Mouse (Mus musculus) myocyte (in vitro differentiated cells): ENCODE data around the gene Abca1.

Source experiments
- E2F4 ChIP-seq: IDR thresholded peaks from one replicate; pipeline ENCODE4 v1.6.1; 2011; ENCODE audit warnings: mild to moderate bottlenecking, control low read depth, moderate library complexity; ENCODE audit not compliant: insufficient read depth
- MYOG ChIP-seq, 3 experiments: IDR thresholded peaks; one replicate each; pipeline ENCODE4 v1.6.1; 2011; ENCODE audit warnings: control low read depth in 2 of 3, low read depth in 2 of 3, mild to moderate bottlenecking in 2 of 3; ENCODE audit not compliant: insufficient read length in 2 of 3, control insufficient read depth in 1 of 3, insufficient read depth in 1 of 3
- POLR2A ChIP-seq: IDR thresholded peaks from one replicate; pipeline ENCODE4 v1.6.1; 2011; ENCODE audit warnings: low read depth, mild to moderate bottlenecking, control low read depth, moderate library complexity; ENCODE audit not compliant: insufficient read length
- POLR2AphosphoS2 ChIP-seq: IDR thresholded peaks from one replicate; pipeline ENCODE4 v1.6.1; 2011; ENCODE audit warnings: low read depth, control low read depth; ENCODE audit not compliant: insufficient read length
- TCF12 ChIP-seq: IDR thresholded peaks from one replicate; pipeline ENCODE4 v1.6.1; 2011; ENCODE audit warnings: mild to moderate bottlenecking, control low read depth; ENCODE audit not compliant: poor library complexity, insufficient read depth, severe bottlenecking
- TCF3 ChIP-seq: IDR thresholded peaks from one replicate; pipeline ENCODE4 v1.6.1; 2011; ENCODE audit warnings: low read depth, control low read depth; ENCODE audit not compliant: insufficient read length
- USF1 ChIP-seq: IDR thresholded peaks from one replicate; pipeline ENCODE4 v1.6.1; 2011; ENCODE audit warnings: low read depth, mild to moderate bottlenecking, control low read depth, moderate library complexity

- TF ChIP-seq MYOG (IDR thresholded peaks at IDR 0.05; ENCODE audit: control insufficient read depth in 1 of 3, insufficient read depth in 1 of 3, insufficient read length in 2 of 3, low read depth in 2 of 3): no peak
- TF ChIP-seq POLR2A: no peak
- no peak for TF ChIP-seq E2F4
- TF ChIP-seq TCF3: no peak
- no peak for TF ChIP-seq POLR2AphosphoS2
- no peak for TF ChIP-seq USF1
- TF ChIP-seq TCF12: no peak
Observed at GRCm38 (mm10) chr4:53186141-53186540, 26.4 kb upstream of the Abca1 start.
